Mouse (Mus musculus) megakaryocyte, embryonic 14.5 days (primary cell): ENCODE measurements at regions not wholly inside any gene's neighbourhood (a gene's known extent, or its start where the extent isn't known, plus 50 kb on each side); places are given as distances from the start of the nearest gene placed in this dataset.

Experiments
- FLI1 ChIP-seq: IDR thresholded peaks from 2 replicates; pipeline ENCODE4 v1.6.1; 2012; ENCODE audit warnings: low read length, inconsistent platforms, mixed read lengths
- GATA1 ChIP-seq: IDR thresholded peaks from 3 replicates; pipeline ENCODE4 v1.6.1; 2012; ENCODE audit warnings: mixed read lengths, low read length, inconsistent platforms, borderline replicate concordance

DNA sequence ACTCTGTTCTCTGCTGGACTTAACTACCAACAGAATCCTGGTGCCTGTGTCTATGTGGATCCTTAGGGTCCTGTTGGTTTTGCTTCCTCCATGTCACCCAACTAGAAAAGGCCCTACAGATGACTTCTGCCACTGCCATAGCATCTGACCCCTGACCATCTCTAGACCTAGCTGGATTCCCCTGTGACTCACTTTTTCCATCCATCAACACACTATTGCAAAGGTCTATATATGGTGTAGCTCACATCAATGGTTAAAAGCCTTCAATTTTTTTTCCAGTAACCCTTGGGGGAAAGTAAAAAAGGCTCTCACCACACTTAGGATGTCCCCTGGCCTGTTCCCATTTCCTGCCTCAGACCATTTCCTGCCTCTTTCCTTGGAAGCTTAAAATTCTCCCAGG is 460.2 kb upstream of the Mki67 start:
- TF ChIP-seq GATA1 (no peak), FLI1 (no peak)
